Mouse (Mus musculus): Measurements from ENCODE around the gene Ptpn3. TPM values are rescaled to one million over a fixed set of nuclear protein-coding genes. Genes with fewer than 3 reads are reported as not detected.

Ptpn3 gene
- polyA plus RNA-seq, 1 experiment from 2014 or later: 3.5 TPM

DNA sequence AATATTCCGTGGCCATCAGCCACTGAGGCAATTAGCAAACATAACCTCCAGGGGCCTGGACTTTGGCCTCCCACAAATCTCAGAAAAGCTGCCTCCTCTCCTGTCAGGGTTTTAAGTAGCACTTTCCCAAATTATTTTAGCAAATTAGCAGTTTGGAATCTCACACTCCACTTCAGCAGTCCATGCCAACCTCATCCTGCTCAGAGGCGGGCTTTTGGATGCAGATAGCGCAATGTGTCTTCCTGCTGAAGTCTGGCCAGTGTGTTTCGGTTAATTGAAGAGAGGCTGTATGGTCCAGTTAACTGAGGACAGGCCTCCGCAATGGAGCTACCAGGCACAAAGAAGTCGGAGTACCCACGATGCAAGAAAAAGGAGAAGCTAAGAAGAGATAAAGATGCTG is 141.1 kb downstream of the Ptpn3 start:
- Histone ChIP-seq H3K27ac (no peak overlapping the region), H3K4me3 (no peak overlapping the region), H3K4me2 (replicated peaks) (no peak overlapping the region), H3K9me3 (no peaks in the 10 kb centered on the region), H3K27me3 (no peaks in the 10 kb centered on the region), H3K4me1 (peaks cover 16% of the 10 kb centered on the region), H3K9ac (no peak overlapping the region), H3K36me3 (no peaks in the 10 kb centered on the region)
- no peak for ATAC-seq (ENCODE audit: low FRiP score, low read depth)
- WGBS: 75% methylated on average over 7 of the region's 7 CpGs

DNA sequence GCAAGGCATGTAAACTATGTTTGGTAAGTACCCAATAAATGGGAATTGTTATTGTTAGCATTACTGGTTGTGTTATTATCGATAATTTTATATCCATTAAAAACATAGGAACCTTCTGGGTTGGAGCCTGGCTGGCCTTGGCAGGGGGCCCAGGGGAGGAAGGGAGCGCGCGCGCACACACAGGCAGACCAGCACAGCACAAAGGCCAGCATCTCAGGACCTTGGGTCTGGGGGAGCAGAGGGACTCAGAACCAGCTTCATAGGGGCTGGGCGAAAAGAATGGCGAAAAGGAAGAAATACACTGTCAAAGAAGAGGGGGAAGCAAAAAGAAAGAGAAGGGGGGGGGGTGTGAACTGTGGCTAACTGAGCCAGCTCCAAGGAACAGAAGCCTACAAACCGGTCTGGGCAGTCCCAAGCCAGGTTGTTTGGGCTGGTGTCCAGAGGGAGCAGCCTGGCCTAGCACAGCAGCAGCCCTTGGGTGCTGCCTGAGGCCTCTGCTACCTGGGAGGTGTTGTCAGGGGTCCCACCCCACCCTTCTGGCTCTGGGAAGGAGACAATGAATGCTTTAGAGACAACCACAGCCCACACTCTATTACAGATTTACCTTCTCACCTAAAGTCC is 145.0 kb downstream of the Ptpn3 start:
- Histone ChIP-seq H3K27ac (no peak overlapping the region), H3K36me3 (no peaks in the 10 kb centered on the region), H3K4me1 (peaks cover 24% of the 10 kb centered on the region), H3K9ac (no peak overlapping the region), H3K4me3 (no peak overlapping the region), H3K4me2 (replicated peaks) (no peak overlapping the region), H3K9me3 (no peaks in the 10 kb centered on the region), H3K27me3 (no peaks in the 10 kb centered on the region)
- ATAC-seq (ENCODE audit: low FRiP score, low read depth): no peak
- 58% methylated on average over 8 of the region's 8 CpGs for WGBS

DNA sequence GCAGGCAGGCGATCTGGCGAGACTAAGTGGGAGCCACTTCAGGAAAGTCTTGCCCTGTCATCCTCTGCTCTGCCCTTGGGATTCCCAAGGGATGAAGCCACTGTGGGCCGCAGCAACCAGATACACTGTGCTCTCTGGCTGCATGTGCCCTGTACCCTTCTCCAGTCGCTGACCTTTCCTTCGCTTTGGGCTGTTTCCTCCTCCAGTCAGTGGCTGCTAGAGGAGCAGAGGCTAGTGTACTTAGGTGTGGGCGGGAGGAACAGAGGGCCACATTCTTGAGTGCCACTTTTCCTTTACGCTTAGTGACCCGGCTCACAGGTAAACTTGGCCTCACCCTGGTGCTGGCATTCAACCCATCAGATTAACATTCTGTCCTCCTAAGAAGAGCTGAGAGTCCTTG is 147.8 kb downstream of the Ptpn3 start:
- Histone ChIP-seq H3K4me1 (peaks cover 24% of the 10 kb centered on the region), H3K4me3 (peak overlapping the region; percentile 5; the same call in 1 of the 2 replicates), H3K27ac (peak overlapping the region; percentile 55; the same call in 1 of the 2 replicates), H3K9ac (0 out of 2 replicates have a peak overlapping the region, but pooled peaks have one; percentile 39), H3K4me2 (replicated peaks) (peak overlapping the region; percentile 41), H3K36me3 (no peaks in the 10 kb centered on the region), H3K9me3 (no peaks in the 10 kb centered on the region), H3K27me3 (no peaks in the 10 kb centered on the region)
- ATAC-seq (ENCODE audit: low FRiP score, low read depth): no peak
- WGBS: 41% methylated on average over 8 of the region's 8 CpGs

DNA sequence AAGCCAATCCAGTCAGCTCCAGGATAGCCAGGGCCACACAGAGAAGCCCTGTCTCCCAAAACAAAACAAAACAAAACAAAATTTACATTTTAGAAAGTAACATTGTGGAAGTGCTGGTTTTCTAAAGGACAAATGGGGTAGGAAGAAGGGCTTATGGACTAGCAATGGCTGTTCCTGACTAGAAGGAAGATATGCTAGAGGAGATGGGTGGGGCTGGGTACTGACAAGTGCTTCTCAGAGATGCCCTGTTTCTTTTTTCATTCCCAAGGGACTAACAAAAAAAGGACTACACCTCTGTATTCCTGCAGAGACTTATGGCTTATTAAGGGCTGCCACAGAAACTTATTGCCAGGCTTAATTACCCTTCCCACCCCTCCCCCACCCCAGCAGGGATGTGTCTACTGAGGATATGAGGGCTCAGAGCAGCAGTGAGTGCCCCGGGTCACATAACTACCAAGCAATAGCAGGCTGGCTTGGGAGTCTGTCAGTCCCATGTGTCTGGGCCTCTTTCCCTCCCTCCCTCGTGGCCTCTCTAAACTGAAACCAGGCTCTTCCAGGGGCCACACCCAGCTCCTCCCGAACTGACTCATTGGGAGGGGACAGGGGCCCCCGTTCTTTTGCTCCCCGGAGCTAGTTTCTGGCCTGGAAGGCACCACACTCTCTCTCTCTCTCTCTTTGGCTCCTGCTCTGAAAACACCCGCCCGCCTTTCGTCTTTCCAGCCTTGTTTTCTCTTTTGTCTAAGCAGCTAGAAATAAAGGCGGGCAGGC is 148.4 kb downstream of the Ptpn3 start:
- 0 out of 2 replicates have a peak overlapping the region, but pooled peaks have one; percentile 39 for H3K9ac ChIP-seq
- peak overlapping the region; percentile 41 for H3K4me2 ChIP-seq (replicated peaks)
- peak overlapping the region; percentile 5; the same call in 1 of the 2 replicates for H3K4me3 ChIP-seq
- 9% methylated on average over 9 of the region's 9 CpGs for WGBS
- H3K9me3 ChIP-seq: no peaks in the 10 kb centered on the region
- H3K36me3 ChIP-seq: no peaks in the 10 kb centered on the region
- ATAC-seq (ENCODE audit: low FRiP score, low read depth): no peak
- H3K27me3 ChIP-seq: no peaks in the 10 kb centered on the region
- H3K27ac ChIP-seq: 0 out of 2 replicates have a peak overlapping the region, but pooled peaks have one; percentile 55
- peaks cover 24% of the 10 kb centered on the region for H3K4me1 ChIP-seq

DNA sequence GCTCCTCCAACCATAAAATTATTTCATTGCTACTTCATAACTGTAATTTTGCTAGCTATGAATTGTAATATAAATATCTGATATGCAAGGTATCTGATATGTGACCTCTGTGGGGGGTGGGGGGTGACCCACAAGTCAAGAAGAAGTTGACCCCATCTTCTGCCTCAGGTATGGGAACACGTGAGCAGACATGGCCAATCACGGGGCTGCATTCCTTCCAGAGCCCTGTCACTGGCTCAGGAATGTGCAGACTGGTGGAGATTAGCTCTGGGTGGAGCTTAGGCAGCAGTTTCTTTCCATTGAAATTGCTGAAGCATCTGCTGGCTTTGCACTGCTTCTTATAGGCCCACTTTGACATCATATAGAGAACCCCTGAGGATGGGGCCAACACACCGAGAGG is 153.5 kb downstream of the Ptpn3 start:
- Histone ChIP-seq H3K9ac (no peak overlapping the region), H3K4me3 (no peak overlapping the region), H3K27me3 (peaks cover 18% of the 10 kb centered on the region), H3K36me3 (no peaks in the 10 kb centered on the region), H3K4me1 (peaks cover 7% of the 10 kb centered on the region), H3K9me3 (no peaks in the 10 kb centered on the region), H3K27ac (no peak overlapping the region), H3K4me2 (replicated peaks) (no peak overlapping the region)
- WGBS: 60% methylated on average over 3 of the region's 3 CpGs
- no peak for ATAC-seq (ENCODE audit: low FRiP score, low read depth)

DNA sequence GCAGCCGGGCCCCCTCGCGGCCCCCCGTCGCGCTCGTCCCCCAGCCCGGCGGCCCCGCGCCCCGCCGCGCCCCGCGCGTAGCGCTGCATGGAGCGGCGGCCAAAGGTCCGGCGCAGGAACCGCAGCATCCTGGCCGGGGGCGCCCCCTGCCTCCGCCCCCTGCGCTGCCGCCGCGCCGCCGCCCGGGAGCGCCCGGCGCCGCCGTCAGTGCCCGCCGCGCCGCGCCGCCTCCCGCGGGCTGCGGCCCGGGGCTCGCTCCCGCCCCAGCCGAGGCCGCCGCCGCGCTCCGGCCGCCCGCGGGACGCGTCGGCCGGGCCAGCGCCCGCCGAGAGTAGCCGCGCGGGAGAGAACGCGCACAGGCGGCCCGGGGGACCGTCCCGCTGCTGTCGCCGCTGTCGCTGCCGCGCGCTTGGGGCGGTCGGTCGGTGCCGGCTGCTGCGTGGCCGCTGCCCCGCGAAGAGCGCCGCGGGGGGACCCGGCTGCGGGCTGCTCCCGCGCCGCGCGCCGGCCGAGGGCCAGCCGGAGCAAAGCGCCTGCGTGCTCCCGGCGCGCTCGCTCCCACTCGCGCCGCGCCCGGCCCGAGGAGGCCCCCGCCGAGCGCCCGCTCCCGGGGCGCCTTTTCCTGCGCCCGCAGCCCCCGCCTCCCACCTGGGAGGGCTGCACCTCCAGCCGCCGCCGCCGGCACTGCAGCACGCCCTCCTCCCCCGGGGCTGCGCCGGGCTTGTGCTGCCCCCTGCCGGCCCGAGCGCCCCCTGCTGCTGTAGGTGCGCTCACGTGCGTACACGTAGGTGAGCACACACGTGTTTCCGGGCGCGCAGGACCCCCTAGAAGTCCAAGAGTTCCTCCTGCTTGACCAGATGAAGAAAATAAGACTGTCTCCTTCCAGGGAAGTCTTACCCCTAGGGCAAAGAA is 158.4 kb downstream of the Ptpn3 start, which contains the start of gene Epb41l4b:
Gene Epb41l4b (minus strand): TSS at position 412 of the 912 bp plus-strand sequence.
- under 1% methylated on average over 102 of the region's 142 CpGs for WGBS
- Histone ChIP-seq H3K9me3 (no peaks in the 10 kb centered on the region), H3K4me2 (replicated peaks) (peak within 1 kb of the TSS; percentile 94), H3K4me3 (peak within 1 kb of the TSS; percentile 73), H3K9ac (peak within 1 kb of the TSS; percentile 80), H3K4me1 (peaks cover 36% of the 10 kb centered on the region), H3K27me3 (peaks cover 48% of the 10 kb centered on the region), H3K27ac (no peak within 1 kb of the TSS), H3K36me3 (no peaks in the 10 kb centered on the region)
- ATAC-seq (ENCODE audit: low FRiP score, low read depth): peak; percentile 84

DNA sequence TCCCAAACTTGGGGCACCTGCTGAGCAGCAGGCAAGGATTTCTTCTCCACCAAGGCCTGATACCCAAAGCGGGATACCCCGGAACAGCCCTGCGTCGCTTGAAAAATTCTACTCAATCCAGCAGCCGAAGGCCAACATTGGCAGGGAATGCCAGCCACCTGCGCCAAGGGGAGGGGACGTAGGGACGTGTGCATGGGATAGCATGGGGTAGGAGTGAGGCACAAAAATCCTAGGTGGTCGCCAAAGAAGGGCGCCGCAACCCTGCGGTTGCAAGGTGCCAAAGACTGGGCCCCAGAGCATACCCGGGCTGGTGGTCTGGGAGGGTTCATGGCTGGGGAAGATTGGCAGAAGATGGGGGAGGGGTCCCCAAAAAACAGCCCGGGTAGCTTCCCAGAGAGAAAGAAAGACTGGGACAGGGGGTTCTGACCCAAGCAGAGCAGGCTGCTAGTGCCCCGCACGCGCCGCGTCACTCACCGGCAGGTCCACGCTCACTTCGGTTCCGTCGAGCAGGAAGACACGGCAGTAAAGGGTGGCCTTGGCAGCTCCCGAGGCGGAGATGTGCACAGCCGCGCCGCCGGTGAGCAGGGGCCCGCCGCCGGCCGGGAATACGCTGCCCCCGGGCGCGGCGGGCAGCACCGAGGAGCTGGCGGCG is 159.1 kb downstream of the Ptpn3 start:
- Histone ChIP-seq H3K27me3 (peaks cover 48% of the 10 kb centered on the region), H3K4me1 (peaks cover 41% of the 10 kb centered on the region), H3K9ac (peak overlapping the region; percentile 80), H3K27ac (no peak overlapping the region), H3K4me3 (peak overlapping the region; percentile 73), H3K9me3 (no peaks in the 10 kb centered on the region), H3K36me3 (no peaks in the 10 kb centered on the region), H3K4me2 (replicated peaks) (peak overlapping the region; percentile 94)
- 0 out of 2 replicates have a peak, but pooled peaks have one; percentile 31 for ATAC-seq (ENCODE audit: low FRiP score, low read depth)
- WGBS: 1% methylated on average over 43 of the region's 43 CpGs

DNA sequence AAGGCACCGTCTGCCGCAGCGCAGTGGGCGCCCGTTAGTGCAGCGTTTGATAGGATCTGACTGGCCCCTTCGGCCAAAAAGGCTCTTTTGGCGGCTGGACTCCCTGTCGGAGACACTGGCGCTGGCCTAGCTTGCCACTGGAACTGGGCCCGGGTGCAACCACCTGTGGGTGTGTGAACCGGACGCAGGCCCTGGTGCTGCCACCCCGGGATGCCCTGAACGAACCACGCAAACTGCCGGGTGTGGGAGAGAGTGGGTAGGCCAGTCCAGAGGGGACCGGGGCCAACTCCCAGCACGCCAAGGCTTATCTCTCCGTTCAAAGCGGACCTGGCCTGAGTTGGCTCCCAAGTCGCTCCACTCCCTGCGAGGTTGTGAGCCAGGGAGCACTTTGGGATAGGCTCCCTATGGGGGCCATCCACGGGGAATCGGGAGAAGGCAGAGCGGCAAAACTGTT is 159.7 kb downstream of the Ptpn3 start:
- Histone ChIP-seq H3K9ac (peak overlapping the region; percentile 80), H3K4me2 (replicated peaks) (peak overlapping the region; percentile 94), H3K9me3 (no peaks in the 10 kb centered on the region), H3K4me3 (peak overlapping the region; percentile 73), H3K36me3 (no peaks in the 10 kb centered on the region), H3K4me1 (peaks cover 44% of the 10 kb centered on the region), H3K27ac (no peak overlapping the region), H3K27me3 (peaks cover 48% of the 10 kb centered on the region)
- WGBS: 4% methylated on average over 26 of the region's 26 CpGs
- no peak for ATAC-seq (ENCODE audit: low FRiP score, low read depth)

DNA sequence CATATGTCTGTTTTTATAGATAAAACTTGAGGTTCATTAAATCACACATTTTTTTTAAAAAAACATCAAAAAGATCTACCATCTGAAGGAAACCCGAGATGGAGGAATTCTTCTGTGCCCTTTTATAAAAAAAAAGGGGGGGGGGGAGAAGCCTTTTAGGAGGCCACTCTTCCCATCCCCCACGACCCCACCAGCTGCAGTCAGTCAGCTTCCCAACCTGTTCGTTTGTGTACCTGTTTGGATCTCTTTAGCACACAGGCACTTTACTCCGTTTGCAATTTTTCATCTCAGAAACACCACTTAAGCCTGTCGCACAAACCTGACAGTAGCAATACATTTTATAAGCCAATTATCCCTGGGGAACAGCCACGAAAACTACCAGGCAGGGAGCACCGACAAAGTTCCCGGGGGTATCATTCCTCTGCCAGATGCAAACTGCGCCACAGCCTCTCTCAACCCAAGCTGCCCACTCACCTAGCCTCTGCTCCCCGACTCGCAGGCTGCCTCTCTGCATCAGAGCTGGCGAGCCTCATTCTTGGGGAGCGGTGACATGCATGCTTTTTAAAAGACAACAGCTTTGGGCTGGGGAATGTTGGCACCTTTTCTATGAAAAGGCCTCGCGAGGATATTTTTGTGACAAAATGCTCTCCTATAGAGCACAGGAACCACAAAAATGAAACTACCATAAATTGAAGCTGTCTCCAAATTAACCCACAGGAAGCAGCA is 160.5 kb downstream of the Ptpn3 start:
- H3K27ac ChIP-seq: no peak overlapping the region
- no peaks in the 10 kb centered on the region for H3K9me3 ChIP-seq
- H3K4me1 ChIP-seq: peaks cover 44% of the 10 kb centered on the region
- H3K4me2 ChIP-seq (replicated peaks): peak overlapping the region; percentile 94
- H3K36me3 ChIP-seq: no peaks in the 10 kb centered on the region
- H3K27me3 ChIP-seq: peaks cover 48% of the 10 kb centered on the region
- 8% methylated on average over 15 of the region's 15 CpGs for WGBS
- peak overlapping the region; percentile 80; the same call in 1 of the 2 replicates for H3K9ac ChIP-seq
- ATAC-seq (ENCODE audit: low FRiP score, low read depth): no peak
- H3K4me3 ChIP-seq: peak overlapping the region; percentile 73
